Mouse (Mus musculus) heart, embryonic 15.5 days (tissue): ENCODE measurements around the gene Gm21834. TPM values are rescaled to one million over a fixed set of nuclear protein-coding genes. Genes with fewer than 3 reads are reported as not detected.

ENCODE experiments used
- ATAC-seq: fragments of 200-750 bp; cut with Nextera tagmentation; replicated peaks from 2 replicates; pipeline ENCODE4 v1.8.0; 2017; ENCODE audit warnings: low read depth, moderate TSS enrichment; ENCODE audit not compliant: insufficient number of reproducible peaks, insufficient read depth, low FRiP score
- H3K27ac ChIP-seq: fragments of 300-500 bp; sonication (generic); 2 replicates; pipeline ENCODE4 v1.5.1; 2015; ENCODE audit warnings: mild to moderate bottlenecking, inconsistent platforms
- H3K27me3 ChIP-seq: fragments of 300-500 bp; sonication (generic); 2 replicates; pipeline ENCODE4 v1.6.1; 2015; ENCODE audit warnings: inconsistent platforms
- H3K36me3 ChIP-seq: fragments of 300-500 bp; sonication (generic); 2 replicates; pipeline ENCODE4 v1.6.1; 2015; ENCODE audit warnings: mild to moderate bottlenecking, inconsistent platforms
- H3K4me1 ChIP-seq: fragments of 300-500 bp; sonication (generic); replicated peaks from 2 replicates; pipeline ENCODE4 v1.6.1; 2015; ENCODE audit warnings: inconsistent platforms
- H3K4me2 ChIP-seq: fragments of 300-500 bp; sonication (generic); 2 replicates; pipeline ENCODE4 v1.6.1; 2015; ENCODE audit warnings: inconsistent platforms, mild to moderate bottlenecking, moderate library complexity
- H3K4me3 ChIP-seq: fragments of 300-500 bp; sonication (generic); 2 replicates; pipeline ENCODE4 v1.5.1; 2015; ENCODE audit warnings: mild to moderate bottlenecking, inconsistent platforms
- H3K9ac ChIP-seq: fragments of 300-500 bp; sonication (generic); 2 replicates; pipeline ENCODE4 v1.6.1; 2015; ENCODE audit warnings: mild to moderate bottlenecking, inconsistent platforms
- H3K9me3 ChIP-seq: fragments of 300-500 bp; sonication (generic); replicated peaks from 2 replicates; pipeline ENCODE4 v1.6.1; 2016; ENCODE audit warnings: inconsistent platforms
- WGBS: fragments of 180-500 bp; shearing (Covaris S2); methylation state at CpG from one replicate; pipeline ENCODE4 v1.1.7; 2015; ENCODE audit warnings: mixed read lengths; 5-methylcytosine and 5-hydroxymethylcytosine counted together
- polyA plus RNA-seq: library from polyadenylated mRNA; unstranded; fragments of >200 nt; fragmentation: Nextera tagmentation; extraction: Ambion mirVana; gene quantifications from 2 replicates; pipeline ENCODE4 v1.2.1, GENCODE M21; 2015

The Gm21834 gene
- not detected in 2 replicates for polyA plus RNA-seq

- Histone ChIP-seq H3K4me3 (no peak within 1 kb of the TSS), H3K27ac (no peak within 1 kb of the TSS), H3K4me2 (no peak within 1 kb of the TSS), H3K9me3 (no peaks in the 10 kb centered on the region), H3K27me3 (no peaks in the 10 kb centered on the region), H3K36me3 (no peaks in the 10 kb centered on the region), H3K4me1 (no peaks in the 10 kb centered on the region), H3K9ac (no peak within 1 kb of the TSS)
- no peak for ATAC-seq
- WGBS = 65% methylated on average over 5 of the region's 5 CpGs
Observed at GRCm38 (mm10) chr17:57742119-57742518, at the start of gene Gm21834. Gm21834 (minus strand) TSS chr17:57742219.

- no peak for ATAC-seq
- H3K4me2 ChIP-seq = no peak overlapping the region
- no peak overlapping the region for H3K4me3 ChIP-seq
- H3K9me3 ChIP-seq = no peaks in the 10 kb centered on the region
- H3K9ac ChIP-seq = no peak overlapping the region
- no peaks in the 10 kb centered on the region for H3K36me3 ChIP-seq
- H3K27me3 ChIP-seq = no peaks in the 10 kb centered on the region
- WGBS = 77% methylated on average over 1 of the region's 1 CpGs
- no peaks in the 10 kb centered on the region for H3K4me1 ChIP-seq
- no peak overlapping the region for H3K27ac ChIP-seq
Observed at GRCm38 (mm10) chr17:57788161-57788799, 46.3 kb upstream of the Gm21834 start.

- H3K36me3 ChIP-seq = no peaks in the 10 kb centered on the region
- no peak overlapping the region for H3K27ac ChIP-seq
- 17% methylated on average over 4 of the region's 4 CpGs for WGBS
- no peak for ATAC-seq
- H3K4me1 ChIP-seq = no peaks in the 10 kb centered on the region
- H3K9me3 ChIP-seq = no peaks in the 10 kb centered on the region
- no peak overlapping the region for H3K4me2 ChIP-seq
- no peak overlapping the region for H3K4me3 ChIP-seq
- H3K9ac ChIP-seq = no peak overlapping the region
- no peaks in the 10 kb centered on the region for H3K27me3 ChIP-seq
Observed at GRCm38 (mm10) chr17:57770904-57771303, 28.9 kb upstream of the Gm21834 start.

DNA sequence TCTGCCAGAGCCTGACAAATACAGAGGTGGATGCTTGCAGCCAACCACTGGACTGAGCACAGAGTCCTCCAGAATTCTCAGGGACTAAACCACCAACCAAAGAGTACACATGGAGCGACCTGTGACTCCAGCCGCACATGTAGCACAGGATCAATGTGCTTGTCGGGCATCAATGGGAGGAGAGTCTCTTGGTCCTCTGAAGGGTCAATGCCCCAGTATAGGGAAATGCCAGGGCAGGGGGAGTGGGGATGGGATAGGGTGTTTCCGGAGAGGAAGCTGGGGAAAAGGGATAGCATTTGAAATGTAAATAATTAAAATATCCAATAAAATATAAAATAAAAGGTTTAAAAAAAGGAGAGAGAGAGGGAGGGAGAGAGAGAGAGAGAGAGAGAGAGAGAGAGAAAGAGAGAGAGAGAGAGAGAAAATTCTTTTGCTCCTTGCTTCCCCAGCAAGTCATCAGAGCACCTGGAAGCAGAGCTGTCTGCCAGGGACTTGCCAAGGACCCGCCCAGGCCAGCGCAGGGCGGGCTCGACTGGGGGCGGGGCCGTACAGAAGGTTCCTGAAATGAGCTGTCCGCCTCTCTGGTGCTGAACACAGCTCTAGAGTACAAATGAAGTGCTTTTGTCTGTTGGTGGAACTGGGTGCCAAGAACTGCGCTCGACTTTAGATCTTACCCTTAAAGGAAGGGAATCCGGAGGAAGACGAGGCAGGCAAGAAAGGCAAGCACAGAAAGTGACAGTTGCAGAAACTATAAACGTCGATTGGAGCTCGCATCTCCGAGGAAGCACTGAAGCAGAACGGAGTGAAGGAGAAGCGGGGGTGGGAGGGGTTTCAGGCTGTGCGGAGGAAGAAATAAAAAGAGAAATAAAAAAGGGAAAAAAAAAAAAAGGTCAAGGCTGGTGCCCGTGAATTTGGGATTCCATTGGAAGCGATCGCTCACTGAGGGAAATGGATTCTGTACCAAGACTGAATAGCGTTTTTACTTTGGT is 26.9 kb upstream of the Gm21834 start, which contains the start of gene Cntnap5c:
Gene Cntnap5c (plus strand): TSS at position 949 of the 989 bp plus-strand sequence.
- Histone ChIP-seq H3K4me2 (no peak within 1 kb of the TSS), H3K36me3 (no peaks in the 10 kb centered on the region), H3K9me3 (no peaks in the 10 kb centered on the region), H3K4me1 (no peaks in the 10 kb centered on the region), H3K27ac (no peak within 1 kb of the TSS), H3K27me3 (no peaks in the 10 kb centered on the region), H3K9ac (no peak within 1 kb of the TSS), H3K4me3 (no peak within 1 kb of the TSS)
- WGBS = 19% methylated on average over 26 of the region's 26 CpGs
- ATAC-seq = 0 out of 2 replicates have a peak, but pooled peaks have one; percentile 50

DNA sequence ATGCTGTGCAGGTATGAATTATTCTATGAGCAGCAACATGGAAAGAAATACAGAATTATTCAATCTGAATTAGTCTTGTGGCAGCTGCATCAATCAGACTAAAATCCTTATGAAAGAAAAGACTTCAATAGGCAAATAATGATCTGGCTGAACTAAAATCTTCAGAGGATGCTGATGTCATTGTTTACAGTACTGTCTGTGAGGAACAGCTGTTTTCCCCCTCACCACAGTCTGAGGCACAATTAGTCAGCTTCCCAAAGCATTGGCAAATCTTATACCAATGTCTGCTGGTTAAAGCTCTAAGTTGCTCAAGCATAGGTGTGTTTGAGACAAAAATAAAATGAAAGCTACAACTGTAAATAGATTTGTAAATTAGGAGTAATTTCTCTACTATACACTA is 25.3 kb upstream of the Gm21834 start:
- no peak overlapping the region for H3K4me3 ChIP-seq
- H3K36me3 ChIP-seq = no peaks in the 10 kb centered on the region
- H3K4me2 ChIP-seq = no peak overlapping the region
- H3K27me3 ChIP-seq = no peaks in the 10 kb centered on the region
- no peak overlapping the region for H3K27ac ChIP-seq
- no peak overlapping the region for H3K9ac ChIP-seq
- no peaks in the 10 kb centered on the region for H3K4me1 ChIP-seq
- no peak for ATAC-seq
- no peaks in the 10 kb centered on the region for H3K9me3 ChIP-seq

GRCm38 (mm10) chr17:57758033-57758432 is 16.0 kb upstream of the Gm21834 start:
- Histone ChIP-seq H3K27ac (no peak overlapping the region), H3K27me3 (no peaks in the 10 kb centered on the region), H3K9ac (no peak overlapping the region), H3K4me3 (no peak overlapping the region), H3K4me1 (no peaks in the 10 kb centered on the region), H3K9me3 (no peaks in the 10 kb centered on the region), H3K36me3 (no peaks in the 10 kb centered on the region), H3K4me2 (no peak overlapping the region)
- ATAC-seq = no peak
- WGBS = 38% methylated on average over 1 of the region's 1 CpGs

DNA sequence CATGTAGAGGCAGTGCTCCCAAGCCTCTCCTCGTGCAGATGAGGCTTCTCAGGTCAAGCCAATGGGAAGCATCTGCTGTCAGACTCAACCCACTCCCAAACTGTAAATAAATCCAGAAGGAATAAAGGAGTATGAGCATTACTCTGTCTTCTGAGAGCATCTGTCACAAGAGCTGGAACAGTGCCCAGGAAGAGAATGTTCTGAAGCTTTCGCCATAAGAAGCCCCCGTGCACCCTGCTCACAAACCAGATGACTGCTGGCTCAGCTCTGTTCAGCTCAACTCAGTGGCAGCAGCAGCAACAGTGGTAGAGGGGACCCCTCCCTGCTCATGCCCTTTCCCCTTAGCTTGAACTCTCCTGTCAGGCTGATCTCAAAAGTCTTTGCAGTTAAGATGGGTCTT is 47.2 kb downstream of the Gm21834 start:
- 40% methylated on average over 3 of the region's 3 CpGs for WGBS

More for the DNA sequence above, 47.2 kb downstream of the Gm21834 start:
- no peak overlapping the region for H3K27ac ChIP-seq
- H3K36me3 ChIP-seq = no peaks in the 10 kb centered on the region
- no peaks in the 10 kb centered on the region for H3K4me1 ChIP-seq
- no peaks in the 10 kb centered on the region for H3K9me3 ChIP-seq
- H3K27me3 ChIP-seq = no peaks in the 10 kb centered on the region
- ATAC-seq = no peak
- H3K9ac ChIP-seq = no peak overlapping the region
- no peak overlapping the region for H3K4me2 ChIP-seq
- H3K4me3 ChIP-seq = no peak overlapping the region

Other genes starting within 250 kb of the Gm21834 start
- gene Vmn2r120, start 196.7 kb downstream of the Gm21834 start, polyA plus RNA-seq = not detected in 2 replicates
- gene Cntnap5c, start 27.4 kb upstream of the Gm21834 start, polyA plus RNA-seq = not detected in 2 replicates